Mouse (Mus musculus): ENCODE results near the gene Krt39. TPM values are rescaled to one million over a fixed set of nuclear protein-coding genes. Genes with fewer than 3 reads are reported as not detected.

The Krt39 gene
- polyA plus RNA-seq, 1 experiment from 2014 or later, result not detected

GRCm38 (mm10) chr11:99489233-99489632, 31.9 kb downstream of the Krt39 start:
- WGBS, result 56% methylated on average over 3 of the region's 3 CpGs

GRCm38 (mm10) chr11:99474981-99475380, 46.2 kb downstream of the Krt39 start:
- Histone ChIP-seq H3K4me1 (replicated peaks; ENCODE audit: control insufficient read depth, insufficient read depth, low read length) (no peaks in the 10 kb centered on the region), H3K27ac (no peak overlapping the region), H3K4me2 (replicated peaks) (no peak overlapping the region), H3K4me3 (replicated peaks; ENCODE audit: low read length) (no peak overlapping the region), H3K9me3 (ENCODE audit: control insufficient read depth, low read length) (no peaks in the 10 kb centered on the region), H3K36me3 (replicated peaks; ENCODE audit: control insufficient read depth, insufficient read depth) (no peaks in the 10 kb centered on the region), H3K9ac (no peak overlapping the region), H3K27me3 (ENCODE audit: control insufficient read depth, insufficient read depth, low read length) (no peaks in the 10 kb centered on the region)
- WGBS, result 80% methylated on average over 3 of the region's 3 CpGs
- ATAC-seq (ENCODE audit: low FRiP score) (no peak), DNase-seq (ENCODE audit: low spot score) (no peak)

More at GRCm38 (mm10) chr11:99489233-99489632, 31.9 kb downstream of the Krt39 start:
- Histone ChIP-seq H3K4me3 (replicated peaks; ENCODE audit: low read length) (no peak overlapping the region), H3K27me3 (ENCODE audit: control insufficient read depth, insufficient read depth, low read length) (no peaks in the 10 kb centered on the region), H3K36me3 (replicated peaks; ENCODE audit: control insufficient read depth, insufficient read depth) (no peaks in the 10 kb centered on the region), H3K9ac (no peak overlapping the region), H3K27ac (no peak overlapping the region), H3K4me1 (replicated peaks; ENCODE audit: control insufficient read depth, insufficient read depth, low read length) (no peaks in the 10 kb centered on the region), H3K9me3 (ENCODE audit: control insufficient read depth, low read length) (no peaks in the 10 kb centered on the region), H3K4me2 (replicated peaks) (no peak overlapping the region)
- ATAC-seq (ENCODE audit: low FRiP score) (no peak), DNase-seq (ENCODE audit: low spot score) (no peak)

DNA sequence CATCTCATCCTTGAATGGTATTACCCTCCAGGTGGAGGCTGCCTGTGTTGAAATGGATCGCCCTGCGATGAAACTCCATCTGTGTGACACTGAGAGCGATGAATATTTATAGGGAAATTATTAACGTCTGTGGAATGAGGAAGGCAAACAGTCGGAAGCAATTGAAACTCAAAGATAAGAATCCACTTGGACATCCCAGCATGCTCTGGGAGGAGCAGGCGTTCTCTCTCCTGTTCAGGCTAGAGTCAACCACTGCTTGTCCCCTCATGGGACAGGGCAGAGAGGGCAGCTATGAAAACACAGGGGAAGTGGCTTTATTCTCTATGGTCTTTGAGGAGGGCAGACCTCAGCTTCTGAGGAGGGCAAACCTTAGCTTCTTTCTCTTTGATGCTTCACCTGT, 47.7 kb downstream of the Krt39 start:
- H3K4me1 ChIP-seq (replicated peaks; ENCODE audit: control insufficient read depth, insufficient read depth, low read length), result no peaks in the 10 kb centered on the region
- H3K27ac ChIP-seq, result no peak overlapping the region
- H3K36me3 ChIP-seq (replicated peaks; ENCODE audit: control insufficient read depth, insufficient read depth), result no peaks in the 10 kb centered on the region
- 71% methylated on average over 6 of the region's 6 CpGs for WGBS
- H3K9me3 ChIP-seq (ENCODE audit: control insufficient read depth, low read length), result no peaks in the 10 kb centered on the region
- no peaks in the 10 kb centered on the region for H3K27me3 ChIP-seq (ENCODE audit: control insufficient read depth, insufficient read depth, low read length)
- H3K4me3 ChIP-seq (replicated peaks; ENCODE audit: low read length), result no peak overlapping the region
- no peak overlapping the region for H3K4me2 ChIP-seq (replicated peaks)
- no peak for ATAC-seq (ENCODE audit: low FRiP score)
- H3K9ac ChIP-seq, result no peak overlapping the region
- no peak for DNase-seq (ENCODE audit: low spot score)

DNA sequence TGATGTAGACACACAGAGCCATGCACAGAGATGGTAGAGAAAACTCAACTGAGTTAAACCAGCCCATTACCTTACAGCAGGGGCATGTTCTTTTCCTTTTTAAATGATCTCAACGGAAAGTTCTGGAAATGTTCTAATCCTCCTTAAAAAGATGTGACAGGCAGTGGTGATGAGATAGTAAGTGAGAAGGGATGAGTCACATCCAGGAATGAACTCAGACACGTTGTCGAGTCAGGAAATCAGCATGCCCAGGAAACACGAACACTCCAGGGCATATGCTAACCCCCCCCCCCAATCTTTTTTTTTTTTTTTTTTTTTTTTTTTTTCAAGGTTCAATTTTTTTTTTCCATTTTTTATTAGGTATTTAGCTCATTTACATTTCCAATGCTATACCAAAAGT, 48.7 kb downstream of the Krt39 start:
- Histone ChIP-seq H3K4me3 (replicated peaks; ENCODE audit: low read length) (no peak overlapping the region), H3K4me1 (replicated peaks; ENCODE audit: control insufficient read depth, insufficient read depth, low read length) (no peaks in the 10 kb centered on the region), H3K27me3 (ENCODE audit: control insufficient read depth, insufficient read depth, low read length) (no peaks in the 10 kb centered on the region), H3K27ac (no peak overlapping the region), H3K36me3 (replicated peaks; ENCODE audit: control insufficient read depth, insufficient read depth) (no peaks in the 10 kb centered on the region), H3K4me2 (replicated peaks) (no peak overlapping the region), H3K9ac (no peak overlapping the region), H3K9me3 (ENCODE audit: control insufficient read depth, low read length) (no peaks in the 10 kb centered on the region)
- DNase-seq (ENCODE audit: low spot score) (no peak), ATAC-seq (ENCODE audit: low FRiP score) (no peak)
- 92% methylated on average over 4 of the region's 4 CpGs for WGBS

GRCm38 (mm10) chr11:99471946-99472345, 49.2 kb downstream of the Krt39 start:
- DNase-seq (ENCODE audit: low spot score), result no peak
- H3K36me3 ChIP-seq (replicated peaks; ENCODE audit: control insufficient read depth, insufficient read depth), result no peaks in the 10 kb centered on the region
- H3K4me2 ChIP-seq (replicated peaks), result no peak overlapping the region
- H3K27me3 ChIP-seq (ENCODE audit: control insufficient read depth, insufficient read depth, low read length), result no peaks in the 10 kb centered on the region
- no peaks in the 10 kb centered on the region for H3K9me3 ChIP-seq (ENCODE audit: control insufficient read depth, low read length)
- no peak overlapping the region for H3K4me3 ChIP-seq (replicated peaks; ENCODE audit: low read length)
- no peak overlapping the region for H3K9ac ChIP-seq
- 89% methylated on average over 6 of the region's 6 CpGs for WGBS
- no peak for ATAC-seq (ENCODE audit: low FRiP score)
- no peak overlapping the region for H3K27ac ChIP-seq
- H3K4me1 ChIP-seq (replicated peaks; ENCODE audit: control insufficient read depth, insufficient read depth, low read length), result no peaks in the 10 kb centered on the region

DNA sequence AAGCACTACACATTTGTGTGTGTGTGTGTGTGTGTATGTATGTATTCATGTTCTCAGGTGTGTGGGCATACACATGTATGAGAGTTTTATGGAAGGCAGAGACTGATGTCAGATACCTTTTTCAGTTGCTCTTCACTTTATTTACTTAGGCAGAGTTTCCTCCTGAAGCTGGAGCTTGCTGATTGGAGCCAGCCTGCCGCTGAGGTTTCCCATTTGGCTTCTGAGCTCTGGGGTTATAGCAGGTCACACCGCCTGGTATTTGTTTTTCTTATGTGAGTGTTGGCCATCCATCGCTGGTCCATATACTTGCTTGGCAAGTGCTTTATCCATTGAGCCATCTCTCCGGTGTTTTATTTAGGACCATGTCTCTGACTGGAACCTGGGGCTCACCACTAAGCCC, 51.9 kb downstream of the Krt39 start:
- Histone ChIP-seq H3K36me3 (replicated peaks; ENCODE audit: control insufficient read depth, insufficient read depth) (no peaks in the 10 kb centered on the region), H3K4me2 (replicated peaks) (no peak overlapping the region), H3K9ac (no peak overlapping the region), H3K4me3 (replicated peaks; ENCODE audit: low read length) (no peak overlapping the region), H3K27me3 (ENCODE audit: control insufficient read depth, insufficient read depth, low read length) (no peaks in the 10 kb centered on the region), H3K27ac (no peak overlapping the region), H3K9me3 (ENCODE audit: control insufficient read depth, low read length) (no peaks in the 10 kb centered on the region), H3K4me1 (replicated peaks; ENCODE audit: control insufficient read depth, insufficient read depth, low read length) (no peaks in the 10 kb centered on the region)
- DNase-seq (ENCODE audit: low spot score) (no peak), ATAC-seq (ENCODE audit: low FRiP score) (no peak)
- WGBS, result 92% methylated on average over 4 of the region's 4 CpGs

DNA sequence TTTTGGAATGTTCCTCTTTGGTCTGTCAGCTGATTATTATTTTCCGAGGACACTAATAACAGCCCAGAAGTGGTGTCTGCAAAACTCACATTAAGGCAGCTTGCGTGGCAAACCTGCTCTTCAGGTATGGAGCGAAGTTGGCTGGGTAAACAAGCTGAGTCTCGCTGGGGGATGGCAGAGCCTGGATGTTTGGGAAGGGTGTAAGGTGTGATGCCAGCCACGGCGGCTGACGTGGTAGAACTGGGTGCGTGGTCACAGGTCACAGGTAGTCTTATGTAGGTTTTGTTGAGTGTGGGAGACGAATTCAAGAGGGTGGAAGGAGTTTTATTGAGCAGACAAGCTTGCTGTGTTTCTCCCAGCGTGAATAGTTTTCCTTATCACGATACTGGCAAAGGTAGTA, 52.6 kb downstream of the Krt39 start:
- WGBS, result 89% methylated on average over 11 of the region's 11 CpGs
- no peak for ATAC-seq (ENCODE audit: low FRiP score)
- H3K9ac ChIP-seq, result no peak overlapping the region

DNA sequence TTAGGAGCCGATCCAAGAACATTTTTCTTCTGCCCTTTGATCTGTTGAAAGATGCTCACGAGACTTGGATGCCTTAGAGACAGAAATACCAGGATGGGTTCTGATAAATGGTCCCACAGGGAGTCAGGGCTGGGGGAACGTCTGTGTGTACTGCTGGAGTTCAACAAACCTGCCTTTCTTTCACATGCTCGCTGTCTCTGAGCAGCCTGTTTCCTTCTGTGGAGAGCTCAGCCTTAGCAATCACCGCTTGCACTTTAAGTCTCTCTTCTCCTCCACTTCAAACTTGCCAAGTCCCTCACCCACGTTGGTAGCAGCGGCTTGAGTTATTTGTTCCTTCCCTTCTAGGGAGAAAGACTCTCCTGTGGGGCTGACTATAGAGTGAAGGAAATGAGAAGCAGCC, 54.8 kb downstream of the Krt39 start:
- Histone ChIP-seq H3K4me1 (replicated peaks; ENCODE audit: control insufficient read depth, insufficient read depth, low read length) (no peaks in the 10 kb centered on the region), H3K27ac (no peak overlapping the region), H3K9me3 (ENCODE audit: control insufficient read depth, low read length) (no peaks in the 10 kb centered on the region), H3K9ac (0 out of 2 replicates have a peak overlapping the region, but pooled peaks have one; percentile 9), H3K4me3 (replicated peaks; ENCODE audit: low read length) (no peak overlapping the region), H3K4me2 (replicated peaks) (no peak overlapping the region), H3K36me3 (replicated peaks; ENCODE audit: control insufficient read depth, insufficient read depth) (no peaks in the 10 kb centered on the region), H3K27me3 (ENCODE audit: control insufficient read depth, insufficient read depth, low read length) (no peaks in the 10 kb centered on the region)
- WGBS, result 45% methylated on average over 7 of the region's 7 CpGs
- ATAC-seq (ENCODE audit: low FRiP score) (no peak), DNase-seq (ENCODE audit: low spot score) (no peak)

More for the DNA sequence above, 52.6 kb downstream of the Krt39 start:
- Histone ChIP-seq H3K36me3 (replicated peaks; ENCODE audit: control insufficient read depth, insufficient read depth) (no peaks in the 10 kb centered on the region), H3K4me2 (replicated peaks) (no peak overlapping the region), H3K27me3 (ENCODE audit: control insufficient read depth, insufficient read depth, low read length) (no peaks in the 10 kb centered on the region), H3K4me1 (replicated peaks; ENCODE audit: control insufficient read depth, insufficient read depth, low read length) (no peaks in the 10 kb centered on the region), H3K27ac (no peak overlapping the region), H3K9me3 (ENCODE audit: control insufficient read depth, low read length) (no peaks in the 10 kb centered on the region), H3K4me3 (replicated peaks; ENCODE audit: low read length) (no peak overlapping the region)
- DNase-seq (ENCODE audit: low spot score), result no peak

GRCm38 (mm10) chr11:99464836-99465235, 56.3 kb downstream of the Krt39 start:
- Histone ChIP-seq H3K27me3 (ENCODE audit: control insufficient read depth, insufficient read depth, low read length) (no peaks in the 10 kb centered on the region), H3K36me3 (replicated peaks; ENCODE audit: control insufficient read depth, insufficient read depth) (no peaks in the 10 kb centered on the region), H3K9ac (no peak overlapping the region), H3K9me3 (ENCODE audit: control insufficient read depth, low read length) (no peaks in the 10 kb centered on the region), H3K4me1 (replicated peaks; ENCODE audit: control insufficient read depth, insufficient read depth, low read length) (no peaks in the 10 kb centered on the region), H3K27ac (no peak overlapping the region), H3K4me2 (replicated peaks) (no peak overlapping the region), H3K4me3 (replicated peaks; ENCODE audit: low read length) (no peak overlapping the region)
- 10% methylated on average over 5 of the region's 5 CpGs for WGBS
- DNase-seq (ENCODE audit: low spot score), result peak; percentile 95
- ATAC-seq (ENCODE audit: low FRiP score), result no peak

All from hindbrain, embryonic 14.5 days (tissue).